Mouse (Mus musculus) CH12.LX (cell line): Measurements from ENCODE around the gene Rps6ka1. TPM values are rescaled to one million over a fixed set of nuclear protein-coding genes. Genes with fewer than 3 reads are reported as not detected.

Experiments used
- DNase-seq: peaks from one replicate; pipeline ENCODE4 v3.0.0-alpha.2; 2013; ENCODE audit errors: extremely low read depth
- H3K27ac ChIP-seq: 2 replicates; pipeline ENCODE4 v1.5.1; 2012; ENCODE audit warnings: low read depth, mild to moderate bottlenecking, control low read depth, moderate library complexity; ENCODE audit not compliant: insufficient read depth
- H3K27me3 ChIP-seq: replicated peaks from 2 replicates; pipeline ENCODE3; 2012; ENCODE audit warnings: inconsistent platforms
- H3K36me3 ChIP-seq, 2 experiments: replicated peaks in 1 of 2; 2 replicates each; pipeline versions ENCODE3 to v1.6.1; 2012; ENCODE audit warnings: inconsistent platforms in 1 of 2, low read length in 1 of 2, mild to moderate bottlenecking in 1 of 2, mixed read lengths in 1 of 2, moderate library complexity in 1 of 2; ENCODE audit not compliant: control insufficient read depth in 1 of 2, insufficient read depth in 1 of 2
- H3K4me1 ChIP-seq, 2 experiments: 2 replicates each; pipeline ENCODE4 v1.6.1; 2012; ENCODE audit warnings: inconsistent platforms in 1 of 2, moderate library complexity in 1 of 2; ENCODE audit not compliant: insufficient read depth in 2 of 2, control insufficient read depth in 1 of 2
- H3K4me2 ChIP-seq: 2 replicates; pipeline ENCODE4 v1.6.1; 2012; ENCODE audit warnings: low read depth, mild to moderate bottlenecking, control low read depth; ENCODE audit not compliant: poor library complexity, insufficient read depth, severe bottlenecking
- H3K4me3 ChIP-seq, 3 experiments: fragments of 150-350 bp in 1 of 3; sonication (generic) in 1 of 3; replicated peaks in 1 of 3; 2 replicates each; pipeline versions ENCODE3 to v1.5.1; 2011 to 2012; ENCODE audit warnings: low read depth in 2 of 3, low read length in 2 of 3, mild to moderate bottlenecking in 2 of 3, moderate library complexity in 2 of 3, control low read depth in 1 of 3, improper control_type of control experiment in 1 of 3, inconsistent platforms in 1 of 3, mixed read lengths in 1 of 3; ENCODE audit not compliant: poor library complexity in 1 of 3
- H3K79me2 ChIP-seq: replicated peaks from 2 replicates; pipeline ENCODE4 v1.6.1; 2012; ENCODE audit warnings: mild to moderate bottlenecking, moderate library complexity; ENCODE audit not compliant: control insufficient read depth, poor library complexity, insufficient read depth, severe bottlenecking; ENCODE audit errors: extremely low read depth
- H3K9ac ChIP-seq: 2 replicates; pipeline ENCODE4 v1.6.1; 2012; ENCODE audit warnings: low read depth, mild to moderate bottlenecking, control low read depth, moderate library complexity; ENCODE audit not compliant: insufficient read depth
- H3K9me3 ChIP-seq: replicated peaks from 2 replicates; pipeline ENCODE3; 2012; ENCODE audit warnings: low read length, inconsistent platforms, mixed read lengths
- BHLHE40 ChIP-seq: IDR thresholded peaks from 2 replicates; pipeline ENCODE4 v1.6.1; 2011; ENCODE audit warnings: mild to moderate bottlenecking, low read depth, low read length, improper control_type of control experiment
- CHD1 ChIP-seq: IDR thresholded peaks from 2 replicates; pipeline ENCODE4 v1.6.1; 2012; ENCODE audit warnings: low read depth, low read length, improper control_type of control experiment, inconsistent platforms
- CHD2 ChIP-seq: IDR thresholded peaks from 2 replicates; pipeline ENCODE4 v1.6.1; 2011; ENCODE audit warnings: low read length, improper control_type of control experiment
- E2F4 ChIP-seq: IDR thresholded peaks from 2 replicates; pipeline ENCODE4 v1.6.1; 2011; ENCODE audit warnings: low read depth, low read length, improper control_type of control experiment; ENCODE audit not compliant: insufficient replicate concordance
- EP300 ChIP-seq: IDR thresholded peaks from 2 replicates; pipeline ENCODE4 v1.6.1; 2011; ENCODE audit warnings: low read length, improper control_type of control experiment
- ETS1 ChIP-seq: conservative IDR thresholded peaks from 2 replicates; pipeline ENCODE4 v1.6.1; 2012; ENCODE audit warnings: low read depth, mild to moderate bottlenecking, inconsistent platforms, low read length, improper control_type of control experiment, moderate library complexity
- HCFC1 ChIP-seq: IDR thresholded peaks from 2 replicates; pipeline ENCODE4 v1.6.1; 2012; ENCODE audit warnings: low read depth, mild to moderate bottlenecking, inconsistent platforms, low read length, improper control_type of control experiment
- JUND ChIP-seq: conservative IDR thresholded peaks from 2 replicates; pipeline ENCODE4 v1.6.1; 2011; ENCODE audit warnings: low read depth, low read length, improper control_type of control experiment
- MAFK ChIP-seq: IDR thresholded peaks from 2 replicates; pipeline ENCODE4 v1.6.1; 2011; ENCODE audit warnings: low read length, improper control_type of control experiment; ENCODE audit not compliant: insufficient replicate concordance
- MEF2A ChIP-seq: IDR thresholded peaks from 2 replicates; pipeline ENCODE4 v1.6.1; 2014; ENCODE audit warnings: low read depth, mild to moderate bottlenecking, inconsistent platforms, low read length, improper control_type of control experiment, borderline replicate concordance
- MXI1 ChIP-seq: IDR thresholded peaks from 2 replicates; pipeline ENCODE4 v1.6.1; 2011; ENCODE audit warnings: mild to moderate bottlenecking, low read depth, low read length, improper control_type of control experiment
- NRF1 ChIP-seq: IDR thresholded peaks from 2 replicates; pipeline ENCODE4 v1.6.1; 2014; ENCODE audit warnings: low read depth, mild to moderate bottlenecking, inconsistent platforms, low read length, improper control_type of control experiment, moderate library complexity
- PAX5 ChIP-seq: IDR thresholded peaks from 2 replicates; pipeline ENCODE4 v1.6.1; 2012; ENCODE audit warnings: low read length, inconsistent platforms, mixed read lengths
- POLR2A ChIP-seq: IDR thresholded peaks from 2 replicates; pipeline ENCODE4 v1.6.1; 2011; ENCODE audit warnings: low read depth, mild to moderate bottlenecking, improper control_type of control experiment, low read length
- POLR2AphosphoS2 ChIP-seq: IDR thresholded peaks from 2 replicates; pipeline ENCODE4 v1.6.1; 2011; ENCODE audit warnings: low read depth, low read length, improper control_type of control experiment
- SIN3A ChIP-seq: IDR thresholded peaks from 2 replicates; pipeline ENCODE4 v1.6.1; 2012; ENCODE audit warnings: low read length, improper control_type of control experiment, inconsistent platforms
- TCF12 ChIP-seq: IDR thresholded peaks from 2 replicates; pipeline ENCODE4 v1.6.1; 2014; ENCODE audit warnings: low read depth, mild to moderate bottlenecking, inconsistent platforms, low read length, improper control_type of control experiment
- USF1 ChIP-seq: IDR thresholded peaks from 2 replicates; pipeline ENCODE4 v1.6.1; 2014; ENCODE audit warnings: low read depth, mild to moderate bottlenecking, inconsistent platforms, low read length, improper control_type of control experiment
- ZMIZ1 ChIP-seq: IDR thresholded peaks from 2 replicates; pipeline ENCODE4 v1.6.1; 2012; ENCODE audit warnings: low read depth, mild to moderate bottlenecking, inconsistent platforms, low read length, improper control_type of control experiment
- ZNF384 ChIP-seq: IDR thresholded peaks from 2 replicates; pipeline ENCODE4 v1.6.1; 2012; ENCODE audit warnings: low read depth, low read length, improper control_type of control experiment, inconsistent platforms
- dilution Hi-C: fragments of 300-500 bp; cut with MboI; formaldehyde crosslinking; loops from 2 replicates; pipeline ENCODE4 v1.14.3; 2020; ENCODE audit warnings: low sequenced_read_pairs; ENCODE audit not compliant: extremely low pct_unique_long_range_greater_than_20kb, extremely low pct_ligation_motif_present
- in situ Hi-C: fragments of 300-500 bp; cut with MboI; formaldehyde crosslinking; loops from 3 replicates; pipeline ENCODE4 v1.14.3; 2019; ENCODE audit warnings: low sequenced_read_pairs, low pct_ligation_motif_present, low pct_unique_long_range_greater_than_20kb, mixed read lengths
- polyA plus RNA-seq: library from polyadenylated mRNA; unstranded; fragments of >175 nt; gene quantifications from 2 replicates; pipeline ENCODE4 v1.2.1, GENCODE M21; 2012; ENCODE audit warnings: low read depth; ENCODE audit not compliant: insufficient read length
- total RNA-seq, 2 experiments: library from RNA; depleted of rRNA; stranded (reverse); fragments of 300-350 nt in 1 of 2; fragments of >200 nt in 1 of 2; gene quantifications; 2 replicates each; pipeline ENCODE4 v1.2.3; 2012 to 2014

Rps6ka1 gene
- total and polyA plus RNA-seq, 3 experiments: 72.5 to 130 (median 123) TPM

DNA sequence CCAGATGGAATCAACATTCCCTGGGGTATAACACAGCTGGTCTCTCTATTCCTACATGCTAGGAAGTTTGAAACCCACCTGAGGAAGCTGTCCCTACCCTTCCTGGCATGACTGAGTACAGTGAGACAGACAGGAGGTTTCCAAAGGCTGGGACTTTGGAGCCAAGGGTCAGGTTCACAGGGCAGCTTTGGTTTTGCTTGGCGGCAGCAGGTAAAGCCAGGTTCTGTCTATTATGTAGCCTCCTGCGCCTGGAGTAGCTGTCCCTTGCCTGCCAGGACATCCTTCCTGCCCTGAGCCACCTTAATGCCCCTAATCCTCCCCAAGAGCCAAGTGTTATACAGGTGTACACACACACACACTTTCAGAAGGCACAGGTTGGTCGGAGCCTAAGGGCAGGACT lies 5.7 kb downstream of the Rps6ka1 start:
- DNase-seq: no peak
- H3K79me2 ChIP-seq: no peaks in the 10 kb centered on the region
- H3K9ac ChIP-seq: no peak overlapping the region
- in situ Hi-C loops: no loop called here
- H3K27me3 ChIP-seq: no peaks in the 10 kb centered on the region
- dilution Hi-C loops: no loop called here
- H3K9me3 ChIP-seq: no peaks in the 10 kb centered on the region
- TF ChIP-seq BHLHE40 (no peak), USF1 (no peak), POLR2AphosphoS2 (no peak), NRF1 (no peak), ETS1 (no peak), ZMIZ1 (no peak), E2F4 (no peak), HCFC1 (no peak)
- peaks cover 2 to 48% of the 10 kb centered on the region in 2 experiments for H3K36me3 ChIP-seq
- no peak overlapping the region for H3K4me3 ChIP-seq
- no peak overlapping the region for H3K4me2 ChIP-seq
- peaks cover 13 to 56% of the 10 kb centered on the region in 2 experiments for H3K4me1 ChIP-seq
- no peak overlapping the region for H3K27ac ChIP-seq

DNA sequence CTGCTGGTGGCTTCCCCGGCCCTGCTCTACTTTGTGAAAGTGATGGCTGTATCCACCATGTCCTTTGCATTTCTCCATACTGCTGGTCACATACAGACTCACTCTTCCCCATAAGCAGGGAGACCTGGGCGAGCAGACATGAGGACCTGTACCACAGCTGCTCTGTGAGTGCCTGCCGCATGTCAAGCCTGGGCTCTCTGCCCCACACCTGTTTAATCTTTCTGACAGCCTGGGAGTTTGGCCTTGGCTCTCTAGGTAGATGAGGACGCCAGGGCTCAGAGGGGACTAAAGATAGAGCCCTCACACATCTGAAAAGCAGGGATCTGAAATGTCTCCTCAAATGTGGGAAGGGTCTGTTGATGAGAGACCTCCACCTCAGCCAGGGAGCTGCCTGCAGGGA lies 6.2 kb downstream of the Rps6ka1 start:
- DNase-seq: no peak
- dilution Hi-C loops: no loop called here
- no peak overlapping the region for H3K4me3 ChIP-seq
- peaks cover 2 to 51% of the 10 kb centered on the region in 2 experiments for H3K36me3 ChIP-seq
- no peak for TF ChIP-seq BHLHE40
- no peak for TF ChIP-seq MEF2A
- no peak for TF ChIP-seq CHD1
- no peak for TF ChIP-seq PAX5
- no peak for TF ChIP-seq HCFC1
- TF ChIP-seq SIN3A: no peak
- no peak for TF ChIP-seq EP300
- TF ChIP-seq MXI1: no peak
- no peak for TF ChIP-seq POLR2AphosphoS2
- no peak for TF ChIP-seq CHD2
- TF ChIP-seq USF1: no peak
- no peak for TF ChIP-seq POLR2A
- TF ChIP-seq ETS1: no peak
- no peak for TF ChIP-seq ZNF384
- TF ChIP-seq TCF12: no peak
- no peak for TF ChIP-seq JUND
- no peak for TF ChIP-seq MAFK
- TF ChIP-seq, all 38 proteins: peak for 0
- Histone ChIP-seq H3K9ac (no peak overlapping the region), H3K4me2 (no peak overlapping the region), H3K9me3 (no peaks in the 10 kb centered on the region), H3K27ac (no peak overlapping the region), H3K27me3 (no peaks in the 10 kb centered on the region), H3K79me2 (no peaks in the 10 kb centered on the region), H3K4me1 (peaks cover 12 to 51% of the 10 kb centered on the region in 2 experiments)
- in situ Hi-C loops: no loop called here
